Mouse (Mus musculus) kidney, embryonic 15.5 days (tissue): ENCODE results near the gene Fpr1. TPM values are rescaled to one million over a fixed set of nuclear protein-coding genes. Genes with fewer than 3 reads are reported as not detected.

ENCODE experiments used
- ATAC-seq: fragments of 200-750 bp; cut with Nextera tagmentation; replicated peaks from 2 replicates; pipeline ENCODE4 v1.8.0; 2017; ENCODE audit warnings: moderate TSS enrichment; ENCODE audit not compliant: low FRiP score
- H3K27ac ChIP-seq: fragments of 300-500 bp; sonication (generic); 2 replicates; pipeline ENCODE4 v1.5.1; 2015; ENCODE audit warnings: mild to moderate bottlenecking, inconsistent platforms
- H3K27me3 ChIP-seq: fragments of 300-500 bp; sonication (generic); 2 replicates; pipeline ENCODE4 v1.6.1; 2015; ENCODE audit warnings: inconsistent platforms
- H3K36me3 ChIP-seq: fragments of 300-500 bp; sonication (generic); 2 replicates; pipeline ENCODE4 v1.6.1; 2015; ENCODE audit warnings: inconsistent platforms
- H3K4me1 ChIP-seq: fragments of 300-500 bp; sonication (generic); 2 replicates; pipeline ENCODE4 v1.6.1; 2015; ENCODE audit warnings: inconsistent platforms
- H3K4me2 ChIP-seq: fragments of 300-500 bp; sonication (generic); 2 replicates; pipeline ENCODE4 v1.6.1; 2015; ENCODE audit warnings: moderate library complexity, mild to moderate bottlenecking, inconsistent platforms
- H3K4me3 ChIP-seq: fragments of 300-500 bp; sonication (generic); replicated peaks from 2 replicates; pipeline ENCODE4 v1.5.1; 2015; ENCODE audit warnings: mild to moderate bottlenecking, inconsistent platforms
- H3K9ac ChIP-seq: fragments of 300-500 bp; sonication (generic); 2 replicates; pipeline ENCODE4 v1.6.1; 2015; ENCODE audit warnings: mild to moderate bottlenecking, inconsistent platforms
- H3K9me3 ChIP-seq: fragments of 300-500 bp; sonication (generic); replicated peaks from 2 replicates; pipeline ENCODE4 v1.6.1; 2016; ENCODE audit warnings: inconsistent platforms
- WGBS: fragments of 180-500 bp; shearing (Covaris S2); methylation state at CpG from one replicate; pipeline ENCODE4 v1.1.7; 2015; ENCODE audit warnings: mixed read lengths; 5-methylcytosine and 5-hydroxymethylcytosine counted together
- polyA plus RNA-seq: library from polyadenylated mRNA; unstranded; fragments of >200 nt; fragmentation: Nextera tagmentation; extraction: Ambion mirVana; gene quantifications from 2 replicates; pipeline ENCODE4 v1.2.1, GENCODE M21; 2015

Gene Fpr1
- polyA plus RNA-seq, 1 experiment from 2014 or later: 0.73 TPM

DNA sequence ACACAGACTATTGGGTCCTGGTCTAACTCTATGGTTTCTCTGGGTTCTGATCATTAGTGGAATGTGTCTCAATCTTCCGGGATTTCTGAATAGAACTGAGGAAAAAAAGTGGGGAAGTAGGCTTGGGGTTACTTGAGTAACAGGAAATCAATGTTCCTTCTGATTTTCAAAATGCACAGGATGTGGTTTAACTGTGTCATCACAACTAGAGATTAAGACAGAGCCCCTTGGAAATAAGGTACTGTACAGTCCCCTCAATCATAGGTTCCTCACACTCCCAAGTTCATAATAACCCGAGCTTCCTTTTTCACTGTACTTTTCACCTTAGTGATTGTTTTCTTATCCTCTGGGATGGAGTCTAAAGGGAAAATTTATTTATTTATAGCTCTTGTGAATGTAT is 12.0 kb downstream of the Fpr1 start:
- 0 out of 2 replicates have a peak, but pooled peaks cover 3% of the 10 kb centered on the region for H3K36me3 ChIP-seq
- H3K4me2 ChIP-seq: no peak overlapping the region
- H3K27ac ChIP-seq: no peak overlapping the region
- no peaks in the 10 kb centered on the region for H3K9me3 ChIP-seq
- no peak overlapping the region for H3K9ac ChIP-seq
- H3K4me1 ChIP-seq: no peaks in the 10 kb centered on the region
- no peaks in the 10 kb centered on the region for H3K27me3 ChIP-seq
- no peak overlapping the region for H3K4me3 ChIP-seq
- no peak for ATAC-seq
- 84% methylated on average over 2 of the region's 2 CpGs for WGBS

DNA sequence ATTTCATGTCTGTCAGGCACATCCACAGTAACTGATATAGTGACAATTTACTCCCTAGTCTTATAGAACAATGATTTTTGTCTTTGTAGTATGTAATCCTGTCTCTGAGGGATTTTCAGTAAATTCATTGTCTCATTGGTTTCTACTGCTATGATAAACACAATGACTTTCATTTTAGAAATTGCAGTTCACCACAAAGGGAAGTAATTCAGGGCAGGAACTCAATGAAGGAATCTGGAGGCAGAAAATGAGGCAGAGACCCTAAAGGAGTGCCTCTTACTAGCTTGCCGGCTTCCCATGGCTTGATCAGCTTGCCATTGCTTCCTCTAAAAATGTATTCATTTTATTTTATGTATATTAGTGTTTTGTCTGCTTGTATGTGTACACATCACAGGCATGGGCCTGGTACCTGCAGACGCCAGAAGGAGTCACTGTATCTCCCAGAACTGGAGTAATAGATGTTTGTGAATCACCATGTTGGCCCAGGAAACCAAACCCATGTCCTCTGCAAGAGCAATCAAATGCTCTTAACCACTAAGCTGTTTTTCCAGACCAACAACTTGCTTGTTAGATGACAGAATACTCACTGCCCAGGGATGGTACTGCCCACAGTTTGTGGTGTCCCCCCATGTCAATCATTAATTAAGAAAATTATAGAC is 12.7 kb downstream of the Fpr1 start:
- no peak overlapping the region for H3K4me2 ChIP-seq
- H3K27ac ChIP-seq: no peak overlapping the region
- ATAC-seq: no peak
- H3K4me1 ChIP-seq: no peaks in the 10 kb centered on the region
- H3K27me3 ChIP-seq: no peaks in the 10 kb centered on the region
- H3K9me3 ChIP-seq: no peaks in the 10 kb centered on the region
- H3K9ac ChIP-seq: no peak overlapping the region
- WGBS: 72% methylated on average over 2 of the region's 2 CpGs
- no peak overlapping the region for H3K4me3 ChIP-seq
- 0 out of 2 replicates have a peak, but pooled peaks cover 4% of the 10 kb centered on the region for H3K36me3 ChIP-seq

DNA sequence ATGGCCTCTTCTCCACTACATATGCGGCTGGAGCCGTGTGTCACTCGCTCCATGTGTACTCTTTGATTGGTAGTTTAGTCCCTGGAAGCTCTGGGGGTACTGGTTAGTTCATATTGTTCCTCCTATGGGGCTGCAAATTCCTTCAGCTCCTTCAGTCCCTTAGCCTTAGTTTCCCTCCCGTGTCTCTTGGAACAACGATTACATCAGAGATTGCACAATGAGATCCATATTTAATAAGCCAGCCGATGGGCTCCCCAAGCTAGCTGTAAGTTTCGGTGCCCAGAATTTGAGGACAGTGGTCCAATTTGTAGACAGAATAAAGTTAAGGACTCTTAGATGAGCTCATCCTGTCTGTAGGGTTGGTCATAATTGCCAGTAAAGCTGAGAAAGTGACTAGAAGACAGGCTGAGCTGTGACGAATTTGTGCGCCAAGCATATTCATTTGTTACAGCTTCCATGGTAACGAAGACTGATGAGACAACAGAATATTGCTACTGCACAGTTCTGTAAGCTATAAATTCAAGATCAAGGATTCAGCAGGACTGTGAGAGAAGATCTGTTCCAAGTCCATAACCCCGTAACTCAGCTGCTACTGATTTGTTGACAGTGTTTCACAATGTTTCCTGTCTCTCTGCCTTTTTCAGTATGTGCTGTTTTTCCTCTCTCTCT is 16.8 kb downstream of the Fpr1 start:
- no peak for ATAC-seq
- Histone ChIP-seq H3K4me2 (no peak overlapping the region), H3K9me3 (no peaks in the 10 kb centered on the region), H3K9ac (no peak overlapping the region), H3K4me3 (no peak overlapping the region), H3K36me3 (peaks cover 28% of the 10 kb centered on the region; the same call in 1 of the 2 replicates), H3K4me1 (no peaks in the 10 kb centered on the region), H3K27ac (no peak overlapping the region), H3K27me3 (no peaks in the 10 kb centered on the region)
- WGBS: 89% methylated on average over 11 of the region's 11 CpGs

DNA sequence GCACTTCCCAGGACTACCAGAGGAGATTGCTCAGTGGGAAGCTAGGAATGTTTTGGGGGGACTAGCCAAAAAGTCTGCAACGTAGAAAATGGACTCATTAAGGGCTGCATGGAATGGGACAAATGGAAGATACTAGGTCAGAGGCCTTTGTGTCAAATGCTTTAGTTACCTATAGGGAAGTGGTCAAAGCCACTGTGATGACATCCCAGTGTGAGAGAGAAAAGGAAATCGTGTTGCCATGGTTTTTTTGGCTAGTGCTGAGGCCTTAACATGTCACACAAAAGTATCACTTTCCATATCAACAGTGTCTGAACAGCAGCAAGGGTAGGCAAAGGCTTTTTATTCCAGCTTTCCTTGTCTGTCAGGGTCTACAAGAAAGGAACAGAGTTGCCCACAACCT is 18.6 kb downstream of the Fpr1 start:
- H3K27me3 ChIP-seq: no peaks in the 10 kb centered on the region
- H3K4me1 ChIP-seq: no peaks in the 10 kb centered on the region
- ATAC-seq: no peak
- H3K4me2 ChIP-seq: no peak overlapping the region
- H3K9ac ChIP-seq: no peak overlapping the region
- no peak overlapping the region for H3K27ac ChIP-seq
- WGBS: 74% methylated on average over 2 of the region's 2 CpGs
- H3K4me3 ChIP-seq: no peak overlapping the region
- peaks cover 28% of the 10 kb centered on the region; the same call in 1 of the 2 replicates for H3K36me3 ChIP-seq
- no peaks in the 10 kb centered on the region for H3K9me3 ChIP-seq

DNA sequence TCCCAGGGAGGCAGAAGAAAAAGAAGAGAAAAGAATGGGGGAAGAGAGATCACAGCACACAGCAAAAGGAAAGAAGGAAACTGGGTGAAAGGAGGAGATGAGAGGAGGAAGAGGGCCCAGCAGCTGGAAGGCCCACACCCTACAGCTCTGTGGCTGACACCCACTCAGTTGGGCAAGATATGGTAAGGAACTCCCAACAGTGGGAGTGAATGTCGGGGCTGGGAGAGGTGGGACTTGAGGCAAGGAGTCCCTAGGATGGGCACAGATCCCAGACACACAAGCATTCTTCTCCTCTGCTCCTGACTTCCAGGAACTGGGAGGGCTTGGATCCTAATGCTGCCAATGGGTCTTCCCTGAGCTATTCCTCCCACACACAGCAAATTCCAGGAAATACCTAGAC is 21.4 kb downstream of the Fpr1 start:
- H3K4me1 ChIP-seq: no peaks in the 10 kb centered on the region
- peaks cover 28% of the 10 kb centered on the region; the same call in 1 of the 2 replicates for H3K36me3 ChIP-seq
- 50% methylated on average over 1 of the region's 1 CpGs for WGBS
- H3K4me3 ChIP-seq: no peak overlapping the region
- H3K9me3 ChIP-seq: no peaks in the 10 kb centered on the region
- H3K9ac ChIP-seq: no peak overlapping the region
- no peak overlapping the region for H3K27ac ChIP-seq
- no peak overlapping the region for H3K4me2 ChIP-seq
- no peak for ATAC-seq
- no peaks in the 10 kb centered on the region for H3K27me3 ChIP-seq

DNA sequence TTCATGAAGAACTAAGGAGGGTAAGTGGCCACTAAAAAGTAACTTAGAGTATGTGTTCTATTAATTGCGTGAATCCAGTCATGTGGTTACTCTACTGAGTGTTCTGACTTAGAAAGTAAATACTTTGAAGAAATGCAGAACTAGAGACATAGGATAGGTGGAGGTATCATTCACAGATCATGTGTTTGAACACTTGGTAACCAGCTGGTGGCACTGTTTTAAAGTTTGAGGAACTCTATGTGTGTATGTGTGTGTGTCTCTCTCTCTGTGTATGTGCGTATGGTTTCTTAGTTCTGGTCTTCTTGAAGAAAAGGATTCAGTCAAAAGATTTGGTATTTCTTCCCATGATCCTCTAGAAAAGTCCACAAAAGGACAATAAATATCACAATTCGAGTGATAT is 23.6 kb downstream of the Fpr1 start:
- Histone ChIP-seq H3K9ac (no peak overlapping the region), H3K27me3 (no peaks in the 10 kb centered on the region), H3K4me2 (no peak overlapping the region), H3K27ac (no peak overlapping the region), H3K4me1 (no peaks in the 10 kb centered on the region), H3K4me3 (no peak overlapping the region), H3K9me3 (no peaks in the 10 kb centered on the region), H3K36me3 (peaks cover 18% of the 10 kb centered on the region; the same call in 1 of the 2 replicates)
- no peak for ATAC-seq
- WGBS: 92% methylated on average over 3 of the region's 3 CpGs

DNA sequence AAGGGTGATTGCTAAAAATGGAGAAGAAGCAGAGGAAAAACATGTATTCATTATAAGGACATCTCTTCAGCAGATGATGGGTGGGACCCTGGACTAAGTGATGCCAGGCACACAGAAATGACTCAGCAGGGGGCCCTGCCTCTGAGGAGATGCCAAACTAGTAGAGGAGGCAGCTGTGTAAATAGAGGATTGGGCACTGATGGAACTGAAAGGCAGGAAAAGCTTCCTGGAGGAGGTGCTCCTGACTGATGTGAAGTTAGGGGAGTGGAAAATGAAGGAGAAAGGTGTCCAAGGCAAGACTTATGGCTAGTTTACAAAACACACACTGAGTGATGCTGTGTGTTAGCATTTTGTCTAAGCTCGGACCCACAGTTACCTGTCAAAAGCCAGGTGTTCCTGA is 26.3 kb downstream of the Fpr1 start:
- Histone ChIP-seq H3K9ac (no peak overlapping the region), H3K9me3 (no peaks in the 10 kb centered on the region), H3K27ac (no peak overlapping the region), H3K4me1 (no peaks in the 10 kb centered on the region), H3K4me3 (no peak overlapping the region), H3K36me3 (0 out of 2 replicates have a peak, but pooled peaks cover 4% of the 10 kb centered on the region), H3K27me3 (no peaks in the 10 kb centered on the region), H3K4me2 (no peak overlapping the region)
- 100% methylated on average over 1 of the region's 1 CpGs for WGBS
- no peak for ATAC-seq

DNA sequence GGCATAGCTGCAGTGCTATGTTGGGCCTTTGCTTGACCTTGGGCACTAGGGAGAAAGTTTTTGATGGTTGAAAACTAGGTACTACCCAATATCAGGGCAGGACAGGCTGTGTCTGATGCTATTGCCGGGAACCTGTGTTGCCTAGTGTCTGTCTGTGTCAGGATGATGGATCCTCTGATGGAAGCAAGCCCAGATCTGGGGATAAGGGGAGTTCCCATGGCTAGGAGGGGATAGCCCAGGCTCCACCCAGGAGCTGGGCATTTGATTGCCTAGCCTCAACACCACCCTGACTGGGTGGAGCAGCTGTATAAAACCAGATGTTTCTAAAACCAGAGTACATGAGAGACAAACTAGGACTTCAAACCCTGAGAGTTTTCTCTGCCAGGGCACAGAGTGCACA is 27.1 kb downstream of the Fpr1 start:
- H3K4me2 ChIP-seq: no peak overlapping the region
- no peaks in the 10 kb centered on the region for H3K36me3 ChIP-seq
- no peaks in the 10 kb centered on the region for H3K4me1 ChIP-seq
- H3K27ac ChIP-seq: no peak overlapping the region
- no peaks in the 10 kb centered on the region for H3K27me3 ChIP-seq
- no peaks in the 10 kb centered on the region for H3K9me3 ChIP-seq
- H3K4me3 ChIP-seq: no peak overlapping the region
- 57% methylated on average over 1 of the region's 1 CpGs for WGBS
- no peak for ATAC-seq
- no peak overlapping the region for H3K9ac ChIP-seq

DNA sequence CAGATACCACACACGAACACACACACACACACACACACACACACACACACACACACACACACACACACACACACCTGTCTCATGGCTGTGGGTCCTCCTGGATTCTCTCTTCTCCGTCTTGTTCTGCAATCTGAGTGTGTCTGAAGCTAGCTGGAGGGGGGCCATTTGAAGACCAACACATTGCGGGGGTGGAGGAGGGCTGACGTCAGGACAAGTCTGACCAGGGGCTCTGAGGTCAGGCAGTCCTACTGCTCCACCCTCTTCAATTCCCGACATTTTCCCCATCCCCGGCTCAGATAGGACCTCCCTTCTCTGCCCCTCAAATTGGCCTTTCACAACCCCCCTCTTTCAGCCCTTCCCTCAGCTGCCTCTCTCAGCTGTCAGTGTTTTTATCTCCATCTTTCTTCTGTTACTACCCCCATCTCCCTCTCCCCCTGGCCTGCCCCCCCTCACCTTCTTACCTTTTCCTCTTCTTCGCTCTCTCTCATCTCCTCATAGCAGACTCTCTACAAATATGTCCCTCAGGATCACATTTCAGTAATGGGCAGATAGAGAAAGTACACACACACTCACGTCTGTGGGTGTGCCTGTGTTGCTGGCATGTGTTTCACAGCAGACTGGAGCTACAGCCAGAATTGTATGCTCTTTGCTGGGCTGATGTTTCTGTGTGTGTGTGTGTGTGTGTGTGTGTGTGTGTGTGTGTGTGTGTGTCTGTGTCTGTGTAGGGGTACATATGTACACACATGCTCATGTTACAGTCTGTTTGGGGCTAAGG is 28.5 kb downstream of the Fpr1 start, which contains the start of gene Has1:
Gene Has1, minus strand, starts transcription at position 142 of the 775 bp plus-strand sequence.
- H3K9ac ChIP-seq: no peak within 1 kb of the TSS
- no peak for ATAC-seq

DNA sequence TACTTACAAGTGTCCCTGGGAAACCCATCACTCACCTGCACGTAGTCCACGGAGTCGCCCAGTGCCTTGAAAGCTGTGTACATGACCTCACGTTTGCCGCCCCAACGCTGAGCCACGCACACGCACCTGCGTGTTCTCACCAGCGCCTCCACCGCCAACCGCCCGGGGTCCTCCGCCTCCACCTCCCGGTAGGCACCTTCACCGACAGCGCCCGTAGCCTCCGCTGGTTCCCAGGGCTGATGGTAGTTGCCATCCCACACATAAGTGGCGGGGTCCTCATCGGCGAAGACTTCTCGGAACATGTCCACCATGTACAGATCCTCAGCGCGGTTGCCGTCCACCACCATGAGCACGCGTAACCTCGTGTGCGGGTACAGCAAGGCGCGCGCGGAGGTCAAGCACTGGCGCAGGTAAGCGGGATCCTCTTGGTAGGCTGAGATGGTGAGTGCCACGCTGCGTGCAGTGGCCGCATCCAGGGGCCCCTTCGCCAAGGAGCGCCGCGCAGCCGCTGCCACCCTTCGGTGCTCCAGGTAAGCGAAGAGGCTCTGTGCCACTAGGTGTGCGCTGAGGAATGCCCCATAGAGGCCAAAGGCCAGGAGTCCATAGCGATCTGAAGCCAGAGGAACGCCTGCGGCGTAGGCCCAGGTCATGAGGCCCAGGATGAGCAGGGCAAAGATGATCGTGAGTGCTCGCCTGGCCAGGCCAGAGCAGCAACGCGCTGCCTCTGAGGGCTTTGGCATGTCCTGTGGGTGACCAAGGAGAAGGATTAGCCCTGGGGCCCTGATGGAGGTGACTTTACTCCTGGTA is 33.6 kb downstream of the Fpr1 start:
- 23% methylated on average over 55 of the region's 55 CpGs for WGBS
- H3K9ac ChIP-seq: no peak overlapping the region
- peak; percentile 68 for ATAC-seq
- peak overlapping the region; percentile 20 for H3K4me3 ChIP-seq
- H3K4me1 ChIP-seq: peaks cover 5% of the 10 kb centered on the region
- H3K27ac ChIP-seq: no peak overlapping the region
- H3K4me2 ChIP-seq: peak overlapping the region; percentile 55
- no peaks in the 10 kb centered on the region for H3K9me3 ChIP-seq
- 0 out of 2 replicates have a peak, but pooled peaks cover 5% of the 10 kb centered on the region for H3K36me3 ChIP-seq
- H3K27me3 ChIP-seq: peaks cover 12% of the 10 kb centered on the region

More for the DNA sequence above, 28.5 kb downstream of the Fpr1 start, which contains the start of gene Has1:
- H3K4me2 ChIP-seq: no peak within 1 kb of the TSS
- H3K9me3 ChIP-seq: no peaks in the 10 kb centered on the region
- peaks cover under 1% of the 10 kb centered on the region for H3K4me1 ChIP-seq
- WGBS: 35% methylated on average over 8 of the region's 8 CpGs
- no peaks in the 10 kb centered on the region for H3K36me3 ChIP-seq
- no peak within 1 kb of the TSS for H3K27ac ChIP-seq
- H3K4me3 ChIP-seq: no peak within 1 kb of the TSS
- H3K27me3 ChIP-seq: peaks cover 2% of the 10 kb centered on the region

DNA sequence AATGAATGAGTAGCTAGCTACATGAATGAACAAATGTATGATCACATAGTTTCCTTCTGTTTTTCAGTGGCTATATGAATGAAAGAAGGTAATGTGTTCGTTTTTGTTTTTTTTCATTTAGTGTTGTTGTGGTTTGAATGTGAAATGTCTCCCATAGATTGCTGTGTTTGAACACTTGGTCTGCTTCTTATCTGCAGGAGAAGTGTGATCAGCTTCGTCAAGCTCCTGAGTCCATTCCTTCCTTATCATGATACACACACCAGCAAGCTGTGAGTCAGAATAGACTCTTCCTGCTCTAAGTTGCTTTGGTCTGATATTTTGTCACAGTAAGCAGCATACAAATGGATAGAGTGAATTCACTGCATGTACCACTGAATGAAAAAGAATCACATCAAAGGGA is 34.8 kb downstream of the Fpr1 start:
- H3K4me1 ChIP-seq: peaks cover 5% of the 10 kb centered on the region
- no peak overlapping the region for H3K4me3 ChIP-seq
- ATAC-seq: no peak
- 0 out of 2 replicates have a peak, but pooled peaks cover 5% of the 10 kb centered on the region for H3K36me3 ChIP-seq
- H3K4me2 ChIP-seq: no peak overlapping the region
- H3K9me3 ChIP-seq: no peaks in the 10 kb centered on the region
- peaks cover 12% of the 10 kb centered on the region for H3K27me3 ChIP-seq
- no peak overlapping the region for H3K9ac ChIP-seq
- WGBS: 82% methylated on average over 2 of the region's 2 CpGs
- H3K27ac ChIP-seq: no peak overlapping the region
